Mouse (Mus musculus) midbrain, embryonic 14.5 days (tissue): Measurements from ENCODE around the gene Nrarp. TPM values are rescaled to one million over a fixed set of nuclear protein-coding genes. Genes with fewer than 3 reads are reported as not detected.

Experiments used
- ATAC-seq: fragments of 200-750 bp; cut with Nextera tagmentation; 2 replicates; pipeline ENCODE4 v1.8.0; 2017; ENCODE audit warnings: moderate number of reproducible peaks, moderate library complexity; ENCODE audit not compliant: low FRiP score, low TSS enrichment
- DNase-seq: peaks from one replicate; pipeline ENCODE4 v3.0.0-alpha.2; 2015
- H3K27ac ChIP-seq: fragments of 300-500 bp; sonication (generic); replicated peaks from 2 replicates; pipeline ENCODE4 v1.5.1; 2014; ENCODE audit warnings: mild to moderate bottlenecking, low read depth, low read length, moderate library complexity
- H3K27me3 ChIP-seq: fragments of 300-500 bp; sonication (generic); 2 replicates; pipeline ENCODE4 v1.6.1; 2014; ENCODE audit warnings: low read length, control low read depth, mixed read lengths; ENCODE audit not compliant: control insufficient read depth, insufficient read depth
- H3K36me3 ChIP-seq: fragments of 300-500 bp; sonication (generic); 2 replicates; pipeline ENCODE4 v1.6.1; 2014; ENCODE audit warnings: low read length, control low read depth; ENCODE audit not compliant: control insufficient read depth, insufficient read depth
- H3K4me1 ChIP-seq: fragments of 300-500 bp; sonication (generic); 2 replicates; pipeline ENCODE4 v1.6.1; 2014; ENCODE audit warnings: mild to moderate bottlenecking, antibody characterized with exemption, low read length, control low read depth; ENCODE audit not compliant: control insufficient read depth, insufficient read depth
- H3K4me2 ChIP-seq: fragments of 300-500 bp; sonication (generic); 2 replicates; pipeline ENCODE4 v1.6.1; 2014; ENCODE audit warnings: mild to moderate bottlenecking, low read length, moderate library complexity
- H3K4me3 ChIP-seq: fragments of 300-500 bp; sonication (generic); replicated peaks from 2 replicates; pipeline ENCODE4 v1.5.1; 2014; ENCODE audit warnings: low read depth, low read length
- H3K9ac ChIP-seq: fragments of 300-500 bp; sonication (generic); replicated peaks from 2 replicates; pipeline ENCODE4 v1.6.1; 2014; ENCODE audit warnings: mild to moderate bottlenecking, low read length, moderate library complexity
- H3K9me3 ChIP-seq: fragments of 300-500 bp; sonication (generic); 2 replicates; pipeline ENCODE4 v1.6.1; 2016; ENCODE audit warnings: low read length, control low read depth, mixed read lengths; ENCODE audit not compliant: control insufficient read depth
- WGBS: fragments of 180-500 bp; shearing (Covaris S2); extraction: QIAGEN DNeasy Blood & Tissue Kit; methylation state at CpG from one replicate; pipeline ENCODE4 v1.1.7; 2014; 5-methylcytosine and 5-hydroxymethylcytosine counted together
- polyA plus RNA-seq: library from polyadenylated mRNA; unstranded; fragments of >200 nt; fragmentation: Nextera tagmentation; extraction: Ambion mirVana; gene quantifications from 2 replicates; pipeline ENCODE4 v1.2.1, GENCODE M21; 2014

The Nrarp gene
- polyA plus RNA-seq, 1 experiment from 2014 or later = 20.8 TPM

DNA sequence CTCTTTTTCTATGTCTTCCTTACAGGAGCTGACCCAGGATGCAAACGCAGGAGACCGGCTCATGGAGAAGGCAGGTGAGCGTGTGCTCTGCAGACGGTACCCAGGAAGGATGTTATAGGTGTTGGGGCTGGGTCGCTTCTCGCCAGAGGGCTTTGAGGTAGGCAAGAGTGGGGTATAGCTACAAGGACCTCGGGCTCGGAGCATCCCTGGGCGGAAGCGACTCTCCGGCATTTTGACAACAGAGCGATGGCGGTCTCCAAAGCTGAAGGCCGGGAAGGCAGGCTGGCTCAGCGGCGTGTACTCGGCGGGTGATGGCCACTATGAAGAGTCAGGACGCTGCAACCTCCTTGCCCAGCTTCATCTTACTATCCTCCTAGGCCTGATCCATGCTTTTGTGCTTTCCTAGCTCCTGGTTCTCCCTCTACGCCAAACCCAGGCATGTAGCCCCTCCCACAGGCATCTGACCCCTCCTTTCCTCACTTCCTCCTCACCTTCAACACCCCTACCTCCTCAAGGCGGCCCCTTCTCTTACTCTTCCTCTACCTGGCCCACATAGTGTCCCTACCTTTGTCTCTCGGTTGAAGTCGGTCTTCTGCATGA is 32.8 kb downstream of the Nrarp start:
- DNase-seq = no peak
- ATAC-seq = no peak
- Histone ChIP-seq H3K4me2 (no peak overlapping the region), H3K9me3 (no peaks in the 10 kb centered on the region), H3K27ac (no peak overlapping the region), H3K27me3 (no peaks in the 10 kb centered on the region), H3K4me1 (peaks cover 19% of the 10 kb centered on the region), H3K4me3 (no peak overlapping the region), H3K36me3 (peaks cover 3% of the 10 kb centered on the region), H3K9ac (no peak overlapping the region)
- 74% methylated on average over 23 of the region's 23 CpGs for WGBS

- WGBS = 52% methylated on average over 3 of the region's 3 CpGs
- Histone ChIP-seq H3K4me2 (no peak within 1 kb of the TSS), H3K4me1 (peaks cover 10% of the 10 kb centered on the region), H3K9ac (no peak within 1 kb of the TSS), H3K9me3 (no peaks in the 10 kb centered on the region), H3K4me3 (no peak within 1 kb of the TSS), H3K36me3 (no peaks in the 10 kb centered on the region), H3K27me3 (no peaks in the 10 kb centered on the region), H3K27ac (no peak within 1 kb of the TSS)
- ATAC-seq = no peak
- no peak for DNase-seq
Observed at GRCm38 (mm10) chr2:25214444-25214843, 33.9 kb downstream of the Nrarp start, which contains the start of gene Stpg3. TSS of gene Stpg3 (minus strand) at chr2:25214637.

DNA sequence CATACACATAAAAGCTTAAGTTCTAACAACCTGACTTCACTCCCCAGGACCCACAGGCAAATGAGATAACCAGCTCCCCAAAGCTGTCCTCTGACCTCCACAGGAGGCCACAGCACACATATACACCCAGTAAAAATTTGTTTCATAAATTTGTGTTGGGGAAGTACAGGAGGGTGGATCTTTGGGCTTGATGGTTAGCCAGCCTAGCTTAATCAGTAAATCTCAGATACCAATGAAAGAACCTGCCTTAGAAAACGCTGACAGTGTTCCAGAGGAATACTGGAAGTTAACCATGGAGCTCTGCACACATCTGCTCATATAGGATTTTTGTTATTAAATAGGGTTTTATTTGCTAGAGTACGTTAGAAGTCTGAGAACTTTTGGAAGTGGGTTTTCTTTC is 37.1 kb downstream of the Nrarp start:
- Histone ChIP-seq H3K4me2 (no peak overlapping the region), H3K36me3 (peaks cover 6% of the 10 kb centered on the region), H3K27me3 (no peaks in the 10 kb centered on the region), H3K27ac (no peak overlapping the region), H3K9ac (no peak overlapping the region), H3K9me3 (no peaks in the 10 kb centered on the region), H3K4me3 (no peak overlapping the region), H3K4me1 (no peaks in the 10 kb centered on the region)
- DNase-seq = no peak
- ATAC-seq = no peak
- WGBS = 60% methylated on average over 2 of the region's 2 CpGs

GRCm38 (mm10) chr2:25218445-25218844 is 37.9 kb downstream of the Nrarp start, which contains the start of gene Fam166a:
TSS of gene Fam166a (plus strand) at chr2:25218745.
- Histone ChIP-seq H3K4me2 (no peak within 1 kb of the TSS), H3K27ac (no peak within 1 kb of the TSS), H3K9ac (no peak within 1 kb of the TSS), H3K36me3 (peaks cover 6% of the 10 kb centered on the region), H3K4me1 (peaks cover 3% of the 10 kb centered on the region), H3K27me3 (no peaks in the 10 kb centered on the region), H3K4me3 (no peak within 1 kb of the TSS), H3K9me3 (no peaks in the 10 kb centered on the region)
- DNase-seq (no peak), ATAC-seq (no peak)

DNA sequence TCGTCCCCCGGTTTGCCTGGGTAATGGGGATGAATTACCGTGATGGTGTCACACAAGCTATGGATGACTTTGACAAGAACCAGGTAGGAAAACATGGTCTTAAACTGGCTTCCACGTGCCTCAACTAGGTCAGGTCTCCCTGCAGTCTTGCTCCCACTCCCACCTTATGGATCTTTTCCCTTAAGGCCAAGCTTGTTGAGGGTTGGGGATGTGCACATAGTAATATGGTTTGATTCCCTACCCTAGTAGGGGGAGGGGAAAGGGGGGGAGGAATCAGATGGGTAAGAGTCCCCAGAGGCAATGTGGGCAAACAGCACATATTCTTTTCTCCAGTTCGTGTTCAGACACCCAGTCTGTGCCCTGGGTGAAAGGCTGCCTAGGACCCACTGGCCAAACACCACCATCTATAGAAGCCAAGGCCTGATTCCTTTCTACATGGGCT is 40.8 kb downstream of the Nrarp start:
- H3K27me3 ChIP-seq = no peaks in the 10 kb centered on the region
- DNase-seq (no peak), ATAC-seq (no peak)
- H3K4me3 ChIP-seq = no peak overlapping the region
- H3K36me3 ChIP-seq = peaks cover 6% of the 10 kb centered on the region
- 74% methylated on average over 5 of the region's 5 CpGs for WGBS
- H3K9ac ChIP-seq = no peak overlapping the region
- H3K9me3 ChIP-seq = no peaks in the 10 kb centered on the region
- H3K27ac ChIP-seq = no peak overlapping the region
- H3K4me2 ChIP-seq = no peak overlapping the region
- H3K4me1 ChIP-seq = peaks cover 15% of the 10 kb centered on the region

DNA sequence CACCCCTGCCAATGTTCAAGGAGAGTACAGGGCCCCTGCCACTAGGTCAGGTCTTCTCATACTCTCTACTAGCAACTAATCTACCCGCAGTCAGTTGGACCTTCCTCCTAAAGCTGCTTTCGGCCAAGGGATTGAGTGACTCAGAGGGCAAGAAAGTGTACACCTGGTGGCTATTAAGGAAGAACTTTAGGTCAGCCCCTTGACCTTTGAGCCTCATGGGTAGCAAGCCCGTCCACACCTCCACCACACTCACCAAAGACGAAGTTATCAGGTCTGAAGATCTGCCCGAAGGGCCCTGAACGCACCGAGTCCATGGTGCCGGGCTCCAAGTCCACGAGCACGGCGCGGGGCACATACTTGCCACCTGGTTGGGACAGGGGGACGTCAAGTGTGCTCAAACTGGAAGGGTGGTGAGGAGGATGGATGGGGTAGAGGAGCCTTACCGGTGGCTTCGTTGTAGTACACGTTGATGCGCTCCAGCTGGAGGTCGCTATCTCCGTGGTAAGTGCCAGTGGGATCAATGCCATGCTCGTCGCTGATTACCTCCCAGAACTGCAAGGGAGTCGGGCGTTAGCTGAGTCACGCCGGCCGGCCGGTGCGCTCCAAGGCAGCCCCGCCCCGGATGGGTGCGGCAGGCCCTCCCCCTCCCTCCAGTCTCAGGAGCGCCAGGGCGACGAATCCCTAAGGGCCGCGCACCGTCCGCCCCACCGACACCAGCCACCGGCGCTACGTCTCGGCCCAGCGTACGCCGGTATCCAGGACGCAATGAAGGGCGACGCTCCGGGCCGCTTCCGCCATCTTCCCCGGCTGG is 43.3 kb downstream of the Nrarp start:
- H3K4me3 ChIP-seq = peak overlapping the region; percentile 84
- ATAC-seq (peak; percentile 22), DNase-seq (no peak)
- H3K36me3 ChIP-seq = peaks cover 6% of the 10 kb centered on the region
- no peaks in the 10 kb centered on the region for H3K9me3 ChIP-seq
- H3K4me2 ChIP-seq = peak overlapping the region; percentile 90
- peak overlapping the region; percentile 89 for H3K27ac ChIP-seq
- H3K4me1 ChIP-seq = peaks cover 15% of the 10 kb centered on the region
- H3K9ac ChIP-seq = peak overlapping the region; percentile 80
- H3K27me3 ChIP-seq = no peaks in the 10 kb centered on the region
- 2% methylated on average over 52 of the region's 53 CpGs for WGBS

DNA sequence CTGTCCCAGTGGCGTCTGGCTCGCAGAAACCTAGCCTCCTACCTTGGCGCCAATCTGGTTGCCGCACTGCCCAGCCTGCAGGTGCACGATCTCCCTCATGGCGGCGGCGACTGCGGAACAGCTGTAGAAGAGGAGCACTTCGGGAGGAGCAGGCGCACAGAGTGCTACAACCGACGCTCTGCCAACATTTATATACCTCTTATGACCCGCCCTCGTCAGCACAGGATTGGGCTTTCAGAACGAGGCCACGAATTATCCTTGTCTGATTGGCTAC is 43.9 kb downstream of the Nrarp start, which contains the start of gene Tubb4b:
Gene Tubb4b (minus strand): TSS at position 211 of the 274 bp plus-strand sequence.
- Histone ChIP-seq H3K9me3 (no peaks in the 10 kb centered on the region), H3K9ac (peak within 1 kb of the TSS; percentile 80), H3K4me3 (peak within 1 kb of the TSS; percentile 84), H3K4me1 (peaks cover 15% of the 10 kb centered on the region), H3K27ac (peak within 1 kb of the TSS; percentile 99), H3K36me3 (peaks cover 6% of the 10 kb centered on the region), H3K27me3 (no peaks in the 10 kb centered on the region), H3K4me2 (peak within 1 kb of the TSS; percentile 90)
- ATAC-seq (no peak), DNase-seq (no peak)
- 0% methylated on average over 17 of the region's 17 CpGs for WGBS

- peak; percentile 97 for ATAC-seq
- Histone ChIP-seq H3K4me2 (peak overlapping the region; percentile 56), H3K4me3 (peak overlapping the region; percentile 84), H3K9me3 (no peaks in the 10 kb centered on the region), H3K36me3 (peaks cover 6% of the 10 kb centered on the region), H3K27ac (peak overlapping the region; percentile 99), H3K9ac (peak overlapping the region; percentile 62), H3K4me1 (peaks cover 15% of the 10 kb centered on the region), H3K27me3 (no peaks in the 10 kb centered on the region)
- 2% methylated on average over 41 of the region's 41 CpGs for WGBS
- peak; percentile 100 for DNase-seq
Observed at GRCm38 (mm10) chr2:25224766-25225752, 44.5 kb downstream of the Nrarp start.
